Mouse (Mus musculus) small intestine, adult 2 months (tissue): ENCODE results near the gene Sla2.
A peak's percentile ranks its signal among the peaks of the same experiment; 100 is the strongest.

Source experiments
- CTCF ChIP-seq: fragments of 200-500 bp; IDR thresholded peaks from 2 replicates; pipeline ENCODE4 v1.5.1; 2012; ENCODE audit warnings: low read depth, mild to moderate bottlenecking, control low read depth, inconsistent platforms, low read length, moderate library complexity, mixed read lengths; ENCODE audit not compliant: insufficient replicate concordance, insufficient read length; ENCODE audit errors: extremely low read depth
- POLR2A ChIP-seq: fragments of 200-500 bp; IDR thresholded peaks from 2 replicates; pipeline ENCODE4 v1.6.1; 2012; ENCODE audit warnings: low read depth, mild to moderate bottlenecking, control low read depth, inconsistent platforms, low read length, moderate library complexity

GRCm38 (mm10) chr2:156873629-156874028 lies 13.4 kb downstream of the Sla2 start:
- TF ChIP-seq CTCF (peak; percentile 60; the same call in 1 of the 2 replicates), POLR2A (no peak)
